Mouse (Mus musculus) neural tube, embryonic 12.5 days (tissue): ENCODE data around the gene Helz2. TPM values are rescaled to one million over a fixed set of nuclear protein-coding genes. Genes with fewer than 3 reads are reported as not detected.
A peak's percentile ranks its signal among the peaks of the same experiment; 100 is the strongest.
"Not testable (repeated sequence)": the region's sequence is repeated elsewhere in the genome, so short reads cannot be mapped to it uniquely, and the experiment has no call there.

Source experiments
- ATAC-seq: fragments of 200-750 bp; cut with Nextera tagmentation; 2 replicates; pipeline ENCODE4 v1.8.0; 2017; ENCODE audit warnings: low read depth, mild to moderate bottlenecking, moderate TSS enrichment, moderate library complexity; ENCODE audit not compliant: low FRiP score
- H3K27ac ChIP-seq: fragments of 300-500 bp; sonication (generic); 2 replicates; pipeline ENCODE4 v1.5.1; 2016
- H3K27me3 ChIP-seq: fragments of 300-500 bp; sonication (generic); replicated peaks from 2 replicates; pipeline ENCODE4 v1.6.1; 2016; ENCODE audit warnings: mild to moderate bottlenecking
- H3K36me3 ChIP-seq: fragments of 300-500 bp; sonication (generic); 2 replicates; pipeline ENCODE4 v1.6.1; 2016; ENCODE audit warnings: mild to moderate bottlenecking
- H3K4me1 ChIP-seq: fragments of 300-500 bp; sonication (generic); 2 replicates; pipeline ENCODE4 v1.6.1; 2016
- H3K4me2 ChIP-seq: fragments of 300-500 bp; sonication (generic); replicated peaks from 2 replicates; pipeline ENCODE4 v1.6.1; 2016; ENCODE audit warnings: mild to moderate bottlenecking
- H3K4me3 ChIP-seq: fragments of 300-500 bp; sonication (generic); 2 replicates; pipeline ENCODE4 v1.5.1; 2016
- H3K9ac ChIP-seq: fragments of 300-500 bp; sonication (generic); 2 replicates; pipeline ENCODE4 v1.6.1; 2016; ENCODE audit warnings: mild to moderate bottlenecking
- H3K9me3 ChIP-seq: fragments of 300-500 bp; sonication (generic); 2 replicates; pipeline ENCODE4 v1.6.1; 2016; ENCODE audit warnings: mild to moderate bottlenecking
- WGBS: fragments of 180-500 bp; shearing (Covaris S2); methylation state at CpG from one replicate; pipeline ENCODE4 v1.1.7; 2016; 5-methylcytosine and 5-hydroxymethylcytosine counted together
- polyA plus RNA-seq: library from polyadenylated mRNA; unstranded; fragments of >200 nt; fragmentation: Nextera tagmentation; extraction: Ambion mirVana; gene quantifications from 2 replicates; pipeline ENCODE4 v1.2.1, GENCODE M21; 2016

Gene Helz2
- polyA plus RNA-seq, 1 experiment from 2014 or later = 0.70 TPM

DNA sequence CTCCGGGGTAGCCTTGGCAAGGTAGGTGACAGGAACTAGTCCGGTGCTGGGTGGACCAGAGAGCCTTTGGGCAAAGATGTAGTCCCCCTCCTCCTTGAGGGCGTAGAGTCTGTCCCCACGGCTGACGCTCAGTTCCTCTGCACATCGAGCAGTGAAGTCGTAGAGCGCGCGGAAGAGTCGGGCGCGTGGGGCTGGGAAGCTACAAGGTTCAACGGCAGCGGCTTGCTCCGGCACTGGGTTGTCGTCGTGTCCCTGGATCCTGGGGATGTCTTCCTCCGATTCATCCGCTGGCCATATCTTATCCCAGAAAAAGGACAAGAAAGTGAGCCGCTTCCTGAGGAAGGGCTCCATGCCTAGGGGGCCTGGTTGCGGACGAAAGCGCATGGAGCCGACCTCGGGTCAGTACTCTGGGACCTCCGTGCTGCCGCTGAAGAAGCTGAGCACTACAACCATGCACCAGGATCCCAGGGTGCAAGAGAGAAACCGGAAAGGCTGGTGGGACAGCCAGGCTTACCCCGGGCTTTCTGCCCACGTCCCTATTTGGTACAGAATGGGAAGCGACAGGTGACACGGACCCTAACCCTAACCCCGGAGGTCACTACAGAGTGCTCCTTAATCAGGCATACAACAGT, 29.3 kb downstream of the Helz2 start:
- Histone ChIP-seq H3K4me3 (peak overlapping the region; percentile 26), H3K27ac (no peak overlapping the region), H3K4me1 (peaks cover 8% of the 10 kb centered on the region), H3K27me3 (peaks cover 40% of the 10 kb centered on the region), H3K4me2 (peak overlapping the region; percentile 59), H3K36me3 (no peaks in the 10 kb centered on the region), H3K9me3 (no peaks in the 10 kb centered on the region), H3K9ac (0 out of 2 replicates have a peak overlapping the region, but pooled peaks have one; percentile 26)
- WGBS = 4% methylated on average over 34 of the region's 34 CpGs
- ATAC-seq = no peak

GRCm38 (mm10) chr2:181206118-181206517, 35.7 kb downstream of the Helz2 start:
- no peak overlapping the region for H3K4me2 ChIP-seq
- H3K27ac ChIP-seq = no peak overlapping the region
- no peaks in the 10 kb centered on the region for H3K9me3 ChIP-seq
- ATAC-seq = no peak
- no peaks in the 10 kb centered on the region for H3K36me3 ChIP-seq
- 81% methylated on average over 9 of the region's 9 CpGs for WGBS
- peaks cover 5% of the 10 kb centered on the region for H3K27me3 ChIP-seq
- no peak overlapping the region for H3K4me3 ChIP-seq
- no peak overlapping the region for H3K9ac ChIP-seq
- no peaks in the 10 kb centered on the region for H3K4me1 ChIP-seq

- no peak for ATAC-seq
- H3K4me1 ChIP-seq = no peaks in the 10 kb centered on the region
- H3K36me3 ChIP-seq = no peaks in the 10 kb centered on the region
- no peak overlapping the region for H3K27ac ChIP-seq
- peaks cover 3% of the 10 kb centered on the region; the same call in 1 of the 2 replicates for H3K27me3 ChIP-seq
- WGBS = 87% methylated on average over 5 of the region's 5 CpGs
- H3K4me2 ChIP-seq = no peak overlapping the region
- no peak overlapping the region for H3K4me3 ChIP-seq
- H3K9me3 ChIP-seq = no peaks in the 10 kb centered on the region
- no peak overlapping the region for H3K9ac ChIP-seq
Observed at GRCm38 (mm10) chr2:181205678-181206077, 36.1 kb downstream of the Helz2 start.

- Histone ChIP-seq H3K27ac (no peak overlapping the region), H3K9ac (no peak overlapping the region), H3K9me3 (no peaks in the 10 kb centered on the region), H3K4me1 (no peaks in the 10 kb centered on the region), H3K36me3 (no peaks in the 10 kb centered on the region), H3K27me3 (no peaks in the 10 kb centered on the region), H3K4me2 (no peak overlapping the region), H3K4me3 (no peak overlapping the region)
- 86% methylated on average over 6 of the region's 6 CpGs for WGBS
- ATAC-seq = no peak
Observed at GRCm38 (mm10) chr2:181202886-181203285, 38.9 kb downstream of the Helz2 start.

GRCm38 (mm10) chr2:181202422-181202821, 39.4 kb downstream of the Helz2 start, which contains the start of gene Ptk6:
Ptk6 (minus strand) TSS chr2:181202789.
- Histone ChIP-seq H3K4me1 (no peaks in the 10 kb centered on the region), H3K4me2 (no peak within 1 kb of the TSS), H3K4me3 (no peak within 1 kb of the TSS), H3K27me3 (no peaks in the 10 kb centered on the region), H3K9ac (no peak within 1 kb of the TSS), H3K9me3 (no peaks in the 10 kb centered on the region), H3K27ac (no peak within 1 kb of the TSS), H3K36me3 (no peaks in the 10 kb centered on the region)
- WGBS = 88% methylated on average over 3 of the region's 3 CpGs
- no peak for ATAC-seq

GRCm38 (mm10) chr2:181201606-181202005, 40.2 kb downstream of the Helz2 start:
- H3K4me2 ChIP-seq = no peak overlapping the region
- H3K27me3 ChIP-seq = no peaks in the 10 kb centered on the region
- no peak overlapping the region for H3K27ac ChIP-seq
- no peak overlapping the region for H3K9ac ChIP-seq
- WGBS = 77% methylated on average over 3 of the region's 3 CpGs
- no peaks in the 10 kb centered on the region for H3K4me1 ChIP-seq
- H3K4me3 ChIP-seq = no peak overlapping the region
- no peaks in the 10 kb centered on the region for H3K9me3 ChIP-seq
- ATAC-seq = no peak
- no peaks in the 10 kb centered on the region for H3K36me3 ChIP-seq

DNA sequence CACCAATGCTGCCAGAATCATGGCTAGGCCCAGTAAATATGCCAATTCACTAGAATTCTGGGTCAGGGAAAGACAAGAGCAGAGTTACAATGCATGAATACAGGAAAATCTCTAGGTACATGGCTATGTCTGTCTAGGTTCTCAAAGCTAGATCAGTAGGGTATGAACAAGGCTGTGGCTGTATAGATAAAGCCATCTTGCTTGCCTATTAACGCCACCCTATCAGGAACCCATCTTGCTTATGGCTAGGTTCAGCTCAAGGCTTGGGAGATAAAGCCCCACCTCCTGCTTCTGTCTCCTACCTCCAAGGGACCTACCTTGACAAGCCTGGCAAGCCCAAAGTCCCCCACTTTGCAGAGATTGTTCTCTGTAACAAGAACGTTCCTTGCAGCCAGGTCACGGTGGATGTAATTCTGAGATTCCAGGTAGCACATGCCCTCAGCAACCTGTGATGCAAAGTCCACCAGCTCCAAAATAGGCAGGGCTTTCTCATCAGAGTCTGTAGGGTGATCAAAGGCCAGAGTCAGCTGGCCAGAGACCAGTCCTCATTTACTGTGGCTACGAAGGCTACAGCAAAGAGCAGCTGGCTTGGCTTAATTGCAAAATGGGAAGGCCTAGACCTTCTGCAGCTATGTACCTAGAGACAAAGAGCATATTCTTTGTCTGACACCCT, 45.1 kb downstream of the Helz2 start:
- Histone ChIP-seq H3K27me3 (no peaks in the 10 kb centered on the region), H3K9me3 (no peaks in the 10 kb centered on the region), H3K4me1 (no peaks in the 10 kb centered on the region), H3K36me3 (no peaks in the 10 kb centered on the region), H3K4me2 (no peak overlapping the region), H3K9ac (no peak overlapping the region), H3K4me3 (no peak overlapping the region), H3K27ac (no peak overlapping the region)
- ATAC-seq = no peak
- 88% methylated on average over 4 of the region's 4 CpGs for WGBS

DNA sequence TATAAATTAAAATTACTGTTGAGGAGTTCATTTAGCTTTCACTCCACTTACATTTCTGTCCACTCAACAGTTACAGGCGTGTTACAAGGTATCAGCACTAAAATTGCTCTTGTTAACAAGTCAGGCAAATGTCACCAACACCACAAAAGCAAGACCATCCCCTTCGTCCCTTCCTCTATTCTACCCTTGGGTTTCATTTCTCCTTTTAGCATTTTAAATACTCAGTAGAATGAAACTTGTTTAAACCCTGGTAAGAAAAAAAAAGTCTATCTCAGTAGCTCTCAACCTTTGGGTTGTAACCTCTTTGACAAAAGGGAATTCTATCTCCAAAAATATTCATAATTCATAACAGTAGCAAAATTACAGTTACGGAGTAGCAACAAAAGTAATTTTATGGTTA, 48.8 kb downstream of the Helz2 start:
- WGBS = 77% methylated on average over 3 of the region's 3 CpGs

DNA sequence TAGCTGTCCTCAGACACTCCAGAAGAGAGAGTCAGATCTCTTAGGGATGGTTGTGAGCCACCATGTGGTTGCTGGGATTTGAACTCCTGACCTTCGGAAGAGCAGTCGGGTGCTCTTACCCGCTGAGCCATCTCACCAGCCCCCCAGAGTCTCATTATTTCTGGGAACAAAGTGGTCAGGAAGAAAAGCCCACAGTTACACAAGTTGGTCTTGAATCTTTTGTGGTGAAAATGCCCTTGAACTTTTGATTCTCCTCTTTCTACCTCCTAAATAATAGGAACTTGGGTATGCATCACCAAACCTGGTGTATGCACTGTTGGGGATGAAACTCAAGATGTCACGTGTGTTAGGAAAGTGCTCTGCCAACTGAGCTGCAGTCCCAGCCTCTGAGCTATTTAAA, 49.9 kb downstream of the Helz2 start:
- no peak for ATAC-seq
- Histone ChIP-seq H3K27me3 (no peaks in the 10 kb centered on the region), H3K36me3 (peaks cover 14% of the 10 kb centered on the region; the same call in 1 of the 2 replicates), H3K9ac (no peak overlapping the region), H3K4me3 (no peak overlapping the region), H3K4me2 (no peak overlapping the region), H3K27ac (no peak overlapping the region), H3K4me1 (peaks cover 7% of the 10 kb centered on the region), H3K9me3 (no peaks in the 10 kb centered on the region)
- 61% methylated on average over 4 of the region's 4 CpGs for WGBS

More for the DNA sequence above, 48.8 kb downstream of the Helz2 start:
- no peak for ATAC-seq
- no peak overlapping the region for H3K9ac ChIP-seq
- no peaks in the 10 kb centered on the region for H3K9me3 ChIP-seq
- H3K4me3 ChIP-seq = no peak overlapping the region
- H3K4me2 ChIP-seq = no peak overlapping the region
- no peaks in the 10 kb centered on the region for H3K27me3 ChIP-seq
- no peak overlapping the region for H3K27ac ChIP-seq
- H3K4me1 ChIP-seq = peaks cover 7% of the 10 kb centered on the region
- peaks cover 14% of the 10 kb centered on the region; the same call in 1 of the 2 replicates for H3K36me3 ChIP-seq

GRCm38 (mm10) chr2:181191385-181191784, 50.4 kb downstream of the Helz2 start:
- not testable (repeated sequence) for H3K4me2 ChIP-seq, H3K4me1 ChIP-seq, H3K27me3 ChIP-seq, H3K27ac ChIP-seq, ATAC-seq, H3K9ac ChIP-seq, H3K4me3 ChIP-seq, H3K9me3 ChIP-seq
- WGBS = 84% methylated on average over 4 of the region's 4 CpGs
- peaks cover 14% of the 10 kb centered on the region; the same call in 1 of the 2 replicates for H3K36me3 ChIP-seq

- no peak overlapping the region for H3K9ac ChIP-seq
- no peak overlapping the region for H3K4me2 ChIP-seq
- H3K4me3 ChIP-seq = no peak overlapping the region
- no peak overlapping the region for H3K27ac ChIP-seq
- H3K27me3 ChIP-seq = no peaks in the 10 kb centered on the region
- peaks cover 14% of the 10 kb centered on the region; the same call in 1 of the 2 replicates for H3K36me3 ChIP-seq
- no peaks in the 10 kb centered on the region for H3K9me3 ChIP-seq
- peaks cover 7% of the 10 kb centered on the region for H3K4me1 ChIP-seq
- ATAC-seq = no peak
- WGBS = 96% methylated on average over 1 of the region's 1 CpGs
Observed at GRCm38 (mm10) chr2:181189321-181189720, 52.5 kb downstream of the Helz2 start.

DNA sequence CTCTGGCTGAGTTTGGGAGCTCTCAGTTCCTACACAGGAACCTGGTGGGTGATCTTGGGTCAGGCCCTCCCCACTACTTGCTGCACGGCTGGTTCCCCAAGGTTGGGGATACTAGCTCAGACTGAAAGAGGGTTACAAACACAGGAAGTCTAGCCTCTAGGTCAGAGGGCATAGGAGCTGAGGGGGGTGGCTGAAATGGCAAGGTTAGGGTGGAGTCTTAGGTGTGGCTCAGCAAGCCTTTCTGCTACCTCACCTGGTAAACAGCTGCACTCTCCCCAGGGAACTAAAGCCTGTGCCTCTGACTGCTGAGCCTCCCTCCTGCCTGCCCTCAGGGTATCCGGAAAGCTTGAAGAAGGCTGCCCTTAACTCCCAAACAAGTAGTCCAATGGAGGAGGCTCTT, 53.1 kb downstream of the Helz2 start:
- peaks cover 7% of the 10 kb centered on the region for H3K4me1 ChIP-seq
- peak overlapping the region; percentile 33; the same call in 1 of the 2 replicates for H3K9ac ChIP-seq
- H3K27me3 ChIP-seq = no peaks in the 10 kb centered on the region
- no peaks in the 10 kb centered on the region for H3K9me3 ChIP-seq
- WGBS = 72% methylated on average over 2 of the region's 2 CpGs
- H3K4me3 ChIP-seq = peak overlapping the region; percentile 76; the same call in 1 of the 2 replicates
- no peak overlapping the region for H3K27ac ChIP-seq
- H3K4me2 ChIP-seq = peak overlapping the region; percentile 70
- ATAC-seq = no peak
- peaks cover 14% of the 10 kb centered on the region; the same call in 1 of the 2 replicates for H3K36me3 ChIP-seq
